Mouse (Mus musculus): ENCODE measurements at regions not wholly inside any gene's neighbourhood (a gene's known extent, or its start where the extent isn't known, plus 50 kb on each side); places are given as distances from the start of the nearest gene placed in this dataset.

DNA sequence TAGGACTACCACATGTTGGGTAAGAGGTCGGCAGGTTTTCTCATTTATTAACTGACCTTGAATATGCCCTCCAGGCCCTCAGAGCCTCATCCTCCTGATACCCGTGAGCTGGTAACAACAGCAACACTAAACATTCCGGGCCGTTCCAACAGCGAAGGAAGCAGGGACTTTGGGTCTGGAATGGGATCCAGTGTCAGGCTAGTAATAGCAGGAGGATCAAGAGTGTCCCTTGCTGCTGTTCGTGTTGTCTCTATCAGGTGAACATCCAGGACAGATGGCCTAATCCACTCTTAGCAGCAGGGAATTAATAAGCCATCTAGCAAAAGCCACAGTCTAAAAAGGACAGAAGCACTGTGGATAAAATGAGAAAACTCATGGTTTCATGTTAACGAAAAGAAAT is 106.7 kb downstream of the Cpeb2 start:
- no peak for DNase-seq (ENCODE audit: low spot score)

DNA sequence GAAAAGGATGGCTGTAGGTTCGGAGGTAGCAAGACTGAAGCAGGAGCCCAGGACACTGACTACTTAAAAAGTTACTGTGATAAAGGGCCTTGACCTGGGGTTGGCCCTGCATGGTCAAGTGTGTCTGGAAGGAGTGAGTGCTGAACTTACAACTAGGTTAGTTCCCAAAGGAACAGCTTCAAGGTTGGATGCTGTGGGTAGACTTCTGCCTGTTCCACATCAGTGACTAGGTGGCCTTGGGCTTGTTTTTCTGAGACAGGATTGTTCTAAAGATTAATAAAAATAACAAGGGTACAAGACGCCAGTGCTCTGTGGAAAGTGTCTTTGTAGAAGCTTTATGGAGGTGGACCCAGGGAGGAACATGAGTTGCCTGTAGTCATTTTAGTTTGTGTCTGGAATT is 108.5 kb downstream of the Cpeb2 start:
- no peak for DNase-seq (ENCODE audit: low spot score)

DNA sequence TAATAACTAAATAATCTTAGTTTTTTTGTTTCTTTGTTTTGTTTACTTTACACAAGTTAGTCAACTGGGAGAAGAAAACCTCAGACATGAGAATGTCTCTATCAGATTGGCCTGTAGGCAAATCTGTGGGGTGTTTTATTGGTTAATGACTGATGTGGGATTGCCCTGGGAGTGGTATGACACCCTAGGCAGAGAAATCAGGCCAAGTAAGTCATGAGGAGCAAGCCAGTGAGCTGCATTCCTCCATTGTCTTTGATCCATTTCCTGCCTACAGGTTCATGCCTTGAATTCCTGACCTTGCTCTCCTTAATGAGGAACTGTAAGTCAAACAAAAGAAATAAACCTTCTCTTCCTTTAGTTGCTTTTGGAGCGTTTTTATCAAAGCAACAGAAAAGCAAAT is 111.5 kb downstream of the Cpeb2 start:
- no peak for DNase-seq (ENCODE audit: low spot score)

DNA sequence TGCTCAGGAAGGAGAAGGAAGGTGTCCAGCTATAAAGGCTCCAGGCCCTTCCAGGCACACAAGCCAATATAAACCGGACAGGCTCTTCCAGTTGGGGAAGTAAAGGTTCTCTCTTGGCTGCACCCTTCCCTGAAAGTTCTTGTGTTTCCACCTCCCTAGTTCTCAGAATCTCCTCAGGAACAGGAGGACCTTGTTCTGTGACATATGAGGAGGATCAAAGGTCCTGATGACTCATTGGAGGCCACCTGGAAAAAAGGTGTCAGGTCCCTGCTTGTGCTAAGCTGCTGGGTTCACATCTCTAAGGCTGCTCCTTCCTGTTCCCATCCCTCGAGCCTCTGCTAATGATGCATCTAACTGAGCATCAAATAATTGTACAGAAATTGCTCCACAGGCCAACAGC is 118.0 kb downstream of the Cpeb2 start:
- DNase-seq (ENCODE audit: low spot score) = no peak

DNA sequence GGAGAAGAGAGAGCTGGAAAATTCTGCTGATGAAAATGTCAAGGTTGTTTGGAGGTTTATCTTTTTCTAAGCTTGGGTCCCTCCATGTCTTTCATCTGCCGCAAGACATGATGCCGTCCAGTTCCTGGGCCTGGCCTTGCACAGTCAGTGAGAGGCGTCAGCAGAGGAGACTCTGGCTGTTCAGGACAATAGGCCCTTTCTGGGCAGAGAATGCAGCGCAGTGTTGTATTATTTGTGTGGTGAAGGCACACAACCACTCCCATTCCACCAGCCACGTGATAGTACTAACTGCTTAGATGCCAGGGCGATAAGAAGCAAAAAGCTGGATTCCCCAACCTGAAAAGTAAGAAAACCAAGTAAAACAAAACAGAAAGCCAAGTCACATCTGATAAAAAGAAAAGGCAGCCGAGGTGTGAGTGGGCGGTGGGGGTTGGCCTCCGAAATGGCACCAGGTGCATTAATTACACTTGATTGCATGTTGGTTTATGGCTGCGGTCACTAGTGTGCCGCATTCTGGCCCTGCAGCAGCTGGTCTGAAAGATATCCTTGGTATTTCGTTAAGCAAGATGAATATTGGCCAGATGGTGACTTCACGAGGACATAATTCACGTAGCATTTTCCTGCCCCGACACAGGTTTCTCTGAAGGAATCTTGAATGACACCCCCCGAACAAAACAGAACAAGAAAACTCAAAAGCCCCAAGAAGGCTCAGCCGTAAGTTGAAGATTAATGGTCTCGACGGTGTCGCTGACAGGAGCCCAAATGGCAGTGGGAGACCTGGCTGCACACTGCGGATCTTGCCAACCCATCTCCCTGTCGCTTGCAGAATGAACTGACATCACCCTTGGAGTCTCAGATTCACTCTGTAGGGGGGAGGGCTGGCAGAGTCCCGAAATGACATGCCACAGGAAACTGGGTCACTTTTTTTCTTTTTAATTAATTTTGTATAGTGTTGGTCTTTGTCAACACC is 120.3 kb downstream of the Cpeb2 start:
- DNase-seq (ENCODE audit: low spot score) = peak; percentile 66

DNA sequence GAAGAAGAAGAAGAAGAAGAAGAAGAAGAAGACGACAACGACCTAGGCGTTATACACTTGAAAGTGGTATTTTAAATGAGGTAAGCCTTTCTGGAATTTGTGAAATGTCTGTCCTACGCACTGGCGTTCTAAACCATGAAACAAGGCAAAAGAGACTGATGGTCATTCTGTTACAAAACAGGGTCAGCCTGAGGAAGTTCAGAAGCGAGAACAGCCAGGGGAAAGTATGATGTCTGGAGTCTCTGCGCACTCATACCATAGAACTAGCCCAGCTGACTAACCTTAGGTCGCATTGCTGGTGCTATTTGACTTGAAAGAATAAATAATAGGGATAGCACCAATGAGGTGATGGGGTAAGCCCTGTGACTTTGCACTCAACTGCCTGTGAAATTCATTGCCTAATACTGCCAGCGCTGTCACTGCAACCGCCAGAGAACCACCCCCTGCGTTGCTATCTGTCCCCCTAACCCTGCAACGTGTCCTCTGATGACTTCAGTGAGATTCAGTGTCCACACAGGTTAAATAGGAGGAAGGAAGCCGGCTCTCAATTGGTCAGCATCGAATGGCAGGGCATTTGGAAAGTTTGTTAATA is 121.5 kb downstream of the Cpeb2 start:
- peak; percentile 38 for DNase-seq (ENCODE audit: low spot score)

DNA sequence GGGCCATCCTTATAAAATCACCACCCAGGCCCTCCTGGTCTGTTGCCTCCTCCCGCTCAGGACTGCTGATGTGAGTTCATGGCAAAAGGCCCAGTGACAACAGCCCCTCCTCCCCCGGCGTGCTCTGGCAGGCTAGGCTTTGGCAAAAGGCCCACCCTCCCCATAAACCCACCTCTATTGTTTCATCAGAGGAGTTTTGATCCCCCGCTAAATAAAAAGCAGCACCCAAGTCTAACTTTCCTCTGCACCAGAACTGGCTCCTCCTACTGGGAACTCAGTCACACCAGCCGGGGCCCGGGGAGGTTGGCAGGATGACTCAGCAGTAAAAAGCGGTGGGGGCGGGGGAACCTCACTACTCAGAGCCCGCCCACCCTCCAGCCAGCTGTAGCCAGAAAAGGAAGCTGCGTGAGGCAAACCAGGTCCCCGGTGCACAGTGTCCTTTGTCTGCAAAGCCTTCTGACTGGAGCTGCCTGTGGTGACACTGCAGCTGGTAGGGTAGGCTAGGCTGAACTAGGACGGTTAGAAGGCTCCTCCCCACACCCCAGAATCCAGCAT is 122.1 kb downstream of the Cpeb2 start:
- peak; percentile 92 for DNase-seq (ENCODE audit: low spot score)

DNA sequence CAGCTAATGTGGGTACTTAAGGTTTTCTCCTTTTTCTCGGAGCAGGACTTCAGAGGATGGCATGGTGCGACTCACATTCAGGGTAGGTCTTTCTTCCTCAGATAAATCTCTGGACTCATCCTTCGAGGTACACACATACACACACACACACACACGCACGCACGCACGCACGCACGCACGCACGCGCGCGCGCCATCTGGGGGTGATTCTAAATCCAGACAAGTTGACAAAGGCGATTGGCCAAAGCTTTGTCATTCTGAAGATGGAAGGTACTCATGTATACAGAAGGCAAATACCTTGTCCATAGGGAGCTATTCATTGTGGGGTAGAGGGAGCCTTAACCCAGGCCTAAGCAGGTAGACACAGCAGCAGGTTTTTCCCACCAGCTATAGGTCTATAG is 122.9 kb downstream of the Cpeb2 start:
- peak; percentile 9 for DNase-seq (ENCODE audit: low spot score)

DNA sequence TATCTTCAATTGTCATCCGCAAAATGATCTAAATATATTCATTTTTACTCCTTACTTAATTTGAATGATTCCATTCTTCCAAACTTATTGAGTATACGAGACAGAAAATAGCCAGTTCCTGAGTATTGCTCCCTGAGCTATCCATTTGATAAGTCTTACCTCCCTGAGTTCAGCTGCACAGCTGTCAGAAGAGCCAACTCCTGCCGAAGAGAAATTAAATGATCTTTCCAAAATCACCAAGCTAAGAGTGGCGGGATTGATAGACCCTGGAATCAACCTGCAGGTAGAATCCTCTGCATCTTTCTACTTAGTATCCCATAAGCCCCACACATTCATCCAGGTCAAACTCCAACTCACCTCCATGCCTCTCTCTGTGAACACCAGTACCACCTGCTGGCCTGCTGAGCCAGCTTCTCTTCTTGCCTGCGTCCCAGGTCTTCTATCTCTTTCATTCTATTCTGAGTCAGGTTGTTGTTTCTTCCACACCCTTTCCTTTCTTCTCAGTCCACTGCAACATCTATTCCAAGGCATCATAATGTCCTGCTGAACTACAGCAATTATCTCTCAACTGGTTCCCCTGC is 124.2 kb downstream of the Cpeb2 start:
- DNase-seq (ENCODE audit: low spot score) = no peak

DNA sequence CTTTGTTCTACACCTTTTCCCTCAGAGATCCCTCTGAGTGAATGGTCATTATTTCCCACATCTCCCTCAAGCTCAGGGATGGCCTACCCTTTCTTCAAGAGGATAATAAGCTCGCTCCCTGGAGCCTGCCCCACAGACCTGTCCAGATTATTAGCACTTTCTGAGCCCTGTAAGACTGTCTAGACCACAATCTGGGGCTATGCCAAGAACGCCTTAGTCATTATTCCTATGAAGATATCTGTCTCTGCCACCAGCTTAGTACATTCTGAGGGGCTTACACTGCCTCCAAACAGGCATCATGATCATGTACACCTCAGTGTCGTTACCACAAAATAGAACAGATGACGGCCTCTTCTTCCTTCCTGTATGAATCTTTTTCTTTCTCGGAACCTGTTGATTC is 124.9 kb downstream of the Cpeb2 start:
- no peak for DNase-seq (ENCODE audit: low spot score)

DNA sequence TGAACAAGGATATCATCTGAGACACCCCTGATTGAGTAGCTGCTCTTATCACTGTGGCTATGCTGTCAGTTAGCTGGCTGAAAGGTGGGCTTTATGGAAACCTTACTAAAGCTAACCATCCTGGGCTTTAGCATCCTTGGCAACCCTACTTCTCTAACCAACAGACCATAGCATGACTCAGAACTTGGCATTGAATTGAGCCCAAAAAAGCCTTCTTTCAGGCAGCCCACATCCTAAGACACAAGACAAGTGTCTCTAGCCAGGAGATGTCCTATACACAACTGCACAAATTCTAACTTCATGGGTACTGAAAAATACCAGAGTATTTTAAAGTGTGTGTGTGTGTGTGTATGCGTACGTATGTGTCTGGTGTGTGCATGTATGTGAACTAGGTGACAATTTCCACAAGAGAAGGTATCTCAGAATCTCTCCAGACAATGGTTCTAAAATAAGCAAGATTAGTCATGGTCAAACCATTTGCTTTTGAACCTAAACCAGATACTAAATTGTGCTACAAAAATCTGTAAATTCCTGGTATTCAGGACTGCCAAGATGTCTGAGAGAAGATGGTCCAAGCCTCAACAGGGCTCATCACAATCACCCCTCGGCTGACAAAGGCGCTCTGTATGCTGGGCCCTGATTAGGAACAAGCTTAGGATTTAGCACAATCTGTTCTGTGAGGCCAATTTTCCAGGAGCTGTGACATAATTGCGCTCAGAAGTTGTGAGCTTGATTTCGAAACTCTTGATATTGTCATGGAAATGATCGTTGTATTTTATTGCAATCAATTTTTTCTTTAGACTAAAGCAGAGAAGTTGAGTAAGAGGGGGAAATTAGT is 126.2 kb downstream of the Cpeb2 start:
- DNase-seq (ENCODE audit: low spot score) = peak; percentile 16

DNA sequence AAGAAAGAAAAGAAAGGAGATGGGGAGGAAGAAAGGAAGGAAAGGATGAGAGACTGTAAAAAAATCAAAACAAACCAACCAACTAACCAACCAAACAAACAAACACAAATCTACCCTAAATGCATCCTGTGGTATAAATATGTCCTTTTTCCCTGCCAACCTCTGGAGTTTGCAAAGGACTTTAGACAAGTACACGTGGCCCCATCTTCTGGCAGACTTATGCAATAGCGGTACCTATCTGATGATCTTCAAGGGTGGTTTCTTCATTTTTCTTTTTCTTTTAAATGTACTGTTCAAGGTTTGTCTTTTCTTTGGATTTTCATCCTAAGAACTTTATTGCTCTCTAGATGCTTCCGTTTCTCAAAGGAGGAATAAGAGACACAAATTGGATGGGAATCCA is 127.3 kb downstream of the Cpeb2 start:
- peak; percentile 67 for DNase-seq (ENCODE audit: low spot score)

DNA sequence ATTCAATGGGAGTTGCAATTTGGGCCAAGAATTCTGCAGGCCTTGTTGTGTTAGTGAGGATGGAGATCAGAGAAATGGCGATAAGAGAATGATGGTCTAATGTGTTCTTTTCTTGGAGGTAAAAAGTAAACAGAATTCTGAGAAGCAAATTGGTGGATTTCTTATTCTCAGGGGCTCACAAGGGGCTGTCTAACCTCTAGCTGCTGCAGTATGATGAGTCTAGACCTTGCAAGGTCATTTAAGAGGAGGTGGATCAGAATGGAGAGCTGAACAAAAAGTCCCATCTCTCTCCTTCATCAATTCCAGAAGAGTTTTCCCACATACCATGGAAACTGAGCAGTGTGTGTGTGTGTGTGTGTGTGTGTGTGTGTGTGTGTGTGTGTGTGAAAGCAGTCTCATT is 128.1 kb downstream of the Cpeb2 start:
- DNase-seq (ENCODE audit: low spot score) = no peak

DNA sequence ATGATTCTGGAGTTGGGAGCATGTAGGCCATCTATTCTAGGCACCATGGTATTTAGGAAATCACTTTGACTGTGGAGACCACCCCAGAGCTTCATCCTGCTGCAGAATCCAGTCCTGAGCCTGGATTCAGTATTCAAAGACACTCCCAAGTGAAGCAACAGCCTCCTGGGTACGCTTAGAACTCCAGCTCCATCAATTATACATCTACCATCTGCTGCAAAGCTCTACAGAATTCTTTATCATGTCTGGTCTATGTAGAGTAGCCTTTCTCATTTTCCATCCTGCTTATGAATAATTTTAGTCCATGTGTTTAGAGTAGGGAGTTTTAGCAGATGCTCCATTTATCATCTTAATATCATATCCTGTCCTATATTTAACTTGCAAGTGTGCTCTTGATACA is 139.4 kb downstream of the Cpeb2 start:
- DNase-seq (ENCODE audit: low spot score) = no peak

DNA sequence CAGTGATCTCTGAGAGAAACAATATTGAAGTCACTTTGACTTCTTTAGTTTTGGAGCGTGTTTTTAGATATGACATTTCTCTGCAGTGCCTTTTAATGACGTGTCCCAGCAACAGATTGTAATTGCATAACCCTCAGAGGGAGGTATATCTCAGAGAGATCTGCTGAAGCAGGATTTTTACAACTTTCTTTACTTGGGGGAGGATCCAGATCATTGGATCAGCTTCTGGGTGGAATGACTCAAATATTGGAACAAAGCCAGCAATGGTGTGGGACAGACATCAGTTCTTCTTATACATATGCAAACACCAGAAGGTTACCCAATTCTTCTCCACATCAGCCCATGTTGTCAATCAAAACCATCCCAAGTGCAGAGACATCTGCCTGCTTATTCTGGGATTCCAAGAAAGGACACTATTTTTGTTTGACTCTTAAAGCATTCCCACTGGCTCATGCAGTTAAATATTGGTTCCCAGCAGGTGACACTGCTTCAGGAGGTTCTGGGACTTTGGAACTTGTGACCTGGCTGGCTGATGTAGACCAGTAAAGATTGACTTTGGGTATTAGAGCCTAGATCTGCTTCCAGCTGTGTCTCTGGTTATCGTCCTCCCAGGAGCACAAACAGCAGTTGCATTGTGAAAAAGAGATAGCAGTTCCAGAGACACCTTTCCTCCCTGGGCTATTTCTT is 130.5 kb upstream of the C1qtnf7 start:
- peak; percentile 9 for DNase-seq (ENCODE audit: low spot score)

DNA sequence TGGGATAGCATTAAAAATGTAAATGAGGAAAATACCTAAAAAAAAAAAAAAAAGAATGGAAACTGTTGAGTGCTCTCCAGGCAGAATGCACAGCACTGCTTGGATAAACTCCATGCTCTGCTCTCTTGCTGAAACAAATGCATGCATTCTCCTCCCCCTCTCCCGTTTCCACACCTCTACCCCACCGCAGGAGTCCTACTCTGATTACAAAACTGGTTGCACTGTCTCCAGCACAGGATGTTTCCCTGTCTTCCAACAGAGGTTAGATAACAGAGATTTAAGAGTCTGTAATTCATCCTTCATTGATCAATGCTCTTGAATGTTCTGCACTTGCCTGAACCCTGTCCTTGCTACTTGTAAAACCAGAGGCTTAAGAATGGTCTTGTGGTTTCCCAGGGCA is 124.3 kb upstream of the C1qtnf7 start:
- DNase-seq (ENCODE audit: low spot score) = no peak

DNA sequence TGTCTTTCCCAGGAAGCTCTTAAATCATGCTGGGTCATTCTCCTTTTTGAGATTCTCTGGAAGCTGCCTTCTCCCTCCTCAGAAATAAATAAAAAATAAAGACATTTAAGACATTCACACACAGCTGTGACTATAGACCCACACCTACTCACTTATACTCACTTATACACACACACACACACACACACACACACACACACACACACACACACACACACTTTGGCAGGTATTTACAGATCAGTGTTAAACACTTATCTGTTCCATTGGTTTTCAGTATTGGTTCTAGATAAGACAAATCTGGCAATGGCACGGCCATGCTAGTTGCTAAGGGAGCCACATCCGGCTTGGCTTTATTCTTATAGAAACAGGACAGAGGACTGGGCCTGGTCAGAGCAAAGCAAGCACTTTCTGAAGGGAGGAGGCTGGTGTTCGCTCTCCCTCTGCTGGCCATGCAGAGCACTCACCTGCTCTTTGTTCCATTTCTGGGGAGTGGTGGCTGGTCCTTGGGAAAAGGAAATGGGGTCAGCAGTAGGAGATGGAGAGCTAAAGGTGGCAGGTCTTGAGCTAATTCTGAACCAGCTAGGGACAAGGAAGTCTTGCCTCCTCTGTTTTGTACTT is 123.8 kb upstream of the C1qtnf7 start:
- peak; percentile 71 for DNase-seq (ENCODE audit: low spot score)

DNA sequence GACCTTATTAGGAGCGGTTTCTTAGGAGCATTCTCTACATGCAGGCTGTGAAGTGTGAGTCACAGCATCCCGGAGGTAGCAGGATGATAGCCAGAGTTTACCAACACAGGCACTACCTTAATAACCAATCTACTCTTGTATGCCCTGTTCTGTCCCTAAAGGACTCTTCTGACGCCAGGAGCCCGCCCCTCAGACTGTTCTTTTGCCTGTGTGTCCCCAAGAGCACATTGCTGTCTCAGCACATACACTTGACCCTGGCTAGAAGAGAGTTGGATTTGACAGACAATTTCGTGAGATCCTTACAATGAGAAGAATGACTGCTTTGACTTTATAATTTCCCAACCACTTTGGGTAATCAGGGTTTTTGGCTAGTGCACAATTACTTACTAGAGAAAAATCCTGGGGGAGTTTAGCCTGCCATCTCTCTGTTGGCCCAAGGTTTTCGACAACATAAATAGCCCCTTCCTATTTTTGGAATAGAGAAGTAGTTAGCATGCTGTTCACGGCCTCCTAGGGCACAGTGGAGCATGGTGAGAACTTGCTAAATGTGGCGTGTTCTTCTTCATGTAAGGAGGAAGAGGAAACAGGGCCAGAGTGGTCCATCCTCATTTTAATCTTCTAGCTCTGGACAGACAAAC is 122.3 kb upstream of the C1qtnf7 start:
- DNase-seq (ENCODE audit: low spot score) = no peak

DNA sequence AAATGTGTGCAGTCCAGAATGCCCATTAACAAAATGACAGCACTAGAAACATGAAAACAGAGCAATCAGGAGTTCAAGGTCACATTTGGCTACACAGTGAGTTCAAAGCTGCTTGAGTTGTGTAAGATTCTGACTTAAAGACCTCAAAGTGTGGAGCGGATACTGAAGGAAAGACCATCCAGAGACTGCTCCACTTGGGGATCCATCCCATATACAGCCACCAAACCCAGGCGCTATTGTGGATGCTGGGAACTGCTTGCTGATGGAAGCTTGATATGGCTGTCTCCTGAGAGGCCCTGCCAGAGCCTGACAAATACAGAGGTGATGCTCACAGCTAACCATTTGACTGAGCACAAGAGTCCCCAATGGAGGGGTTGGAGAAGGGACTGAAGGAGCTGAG is 98.1 kb upstream of the C1qtnf7 start:
- no peak for DNase-seq (ENCODE audit: low spot score)
